Mouse (Mus musculus): ENCODE measurements around the gene Igsf9b.

Igsf9b gene

DNA sequence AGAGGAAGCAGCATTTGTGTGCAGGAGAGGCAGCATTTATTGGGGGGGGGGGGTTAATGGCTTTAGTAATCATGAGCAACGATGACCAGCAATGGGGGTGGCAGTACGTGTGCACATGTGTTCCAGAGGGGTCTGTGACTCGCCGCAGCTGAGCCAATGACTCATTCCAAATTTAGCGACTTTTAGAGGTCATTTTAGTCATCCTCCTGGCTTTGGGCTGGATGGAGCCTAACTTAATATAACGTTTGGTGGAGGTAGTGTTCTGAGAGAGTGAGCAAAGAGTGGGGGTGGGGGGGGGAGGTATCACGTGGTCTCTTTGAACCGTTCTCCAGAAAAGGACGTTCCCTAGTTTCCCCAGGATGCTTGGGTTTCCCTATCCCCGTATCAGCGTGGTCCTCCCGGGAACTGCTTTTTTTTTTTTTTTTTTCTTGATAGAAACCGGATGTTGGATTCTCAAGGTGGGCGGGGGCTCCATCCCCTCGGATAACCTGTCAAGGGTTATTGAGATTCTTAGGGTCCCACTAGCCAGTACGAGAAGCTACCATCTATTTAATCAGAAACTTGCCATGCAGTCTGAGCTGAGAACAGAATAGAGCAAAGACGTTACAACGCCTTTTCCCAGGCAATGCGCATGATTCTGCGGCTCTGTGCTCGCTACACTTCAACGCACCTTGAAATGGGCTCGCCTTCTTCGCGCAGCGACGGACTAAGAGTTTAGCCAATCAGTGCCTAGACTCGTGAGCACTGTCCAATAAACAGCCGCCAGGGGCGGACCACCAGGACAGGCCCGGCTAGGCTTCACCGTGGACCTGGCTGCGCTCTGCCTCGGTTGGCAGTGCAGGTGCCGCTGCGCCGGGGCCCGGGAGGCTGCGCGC, at the start of gene Igsf9b:
Gene Igsf9b (plus strand): TSS at position 794 of the 875 bp plus-strand sequence.
- peak; percentile 71 for DNase-seq (ENCODE audit: low spot score)

DNA sequence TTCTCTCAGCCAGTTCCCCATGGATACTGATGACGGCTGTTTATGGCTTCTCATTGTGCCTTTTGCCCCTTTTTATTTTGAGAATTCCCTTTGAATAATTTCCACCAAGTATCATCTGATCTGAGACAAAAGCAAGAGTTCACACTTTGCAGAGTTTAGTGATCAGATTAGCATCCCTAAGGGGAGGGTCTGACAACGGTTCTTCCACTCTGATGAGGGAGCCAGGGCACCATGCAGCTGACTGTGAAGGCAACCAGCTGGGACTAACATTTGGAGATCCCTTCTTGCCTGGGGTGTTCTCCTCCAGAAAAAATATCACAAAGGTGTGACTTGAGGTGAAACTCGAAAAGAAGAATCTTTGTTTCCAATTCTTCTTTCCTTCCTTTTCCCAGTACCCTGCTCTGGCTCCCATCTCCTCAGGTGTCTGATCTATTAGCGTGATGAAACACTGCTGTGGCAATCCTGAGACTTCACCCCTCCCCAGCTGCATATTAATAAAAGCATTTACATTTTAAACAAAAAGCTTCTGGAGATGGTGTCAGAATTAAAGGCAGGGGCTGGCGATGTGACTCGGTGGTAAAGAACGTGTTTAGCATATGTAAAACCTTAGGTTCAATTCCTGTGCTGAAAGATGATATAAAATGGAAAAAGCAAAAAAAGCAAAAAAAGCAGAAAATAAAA, 46.8 kb upstream of the Igsf9b start:
- no peak for DNase-seq (ENCODE audit: low spot score)

DNA sequence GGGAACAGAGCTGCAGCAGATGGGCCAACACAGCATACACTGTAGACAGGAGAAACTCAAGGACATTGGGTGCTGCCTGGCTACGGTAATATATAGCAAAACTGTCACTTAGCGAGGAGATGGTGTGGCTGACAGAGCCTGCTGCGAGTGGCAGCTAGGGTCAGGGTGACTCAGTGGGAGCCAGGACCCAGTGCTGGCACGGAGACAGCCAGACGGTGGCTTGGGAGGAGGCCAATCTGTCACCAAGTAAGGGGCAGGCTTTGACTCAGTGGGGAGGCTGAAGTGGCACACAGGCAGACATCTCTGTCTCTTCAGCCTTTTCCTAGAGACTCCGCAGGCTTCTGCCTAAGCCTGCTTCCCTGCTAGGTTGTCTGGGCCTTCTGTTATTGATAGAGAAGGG, 42.5 kb upstream of the Igsf9b start:
- DNase-seq (ENCODE audit: low spot score), result no peak

- no peak for DNase-seq (ENCODE audit: low spot score)
Measured at GRCm38 (mm10) chr9:27260378-27260947, 38.5 kb upstream of the Igsf9b start.

DNA sequence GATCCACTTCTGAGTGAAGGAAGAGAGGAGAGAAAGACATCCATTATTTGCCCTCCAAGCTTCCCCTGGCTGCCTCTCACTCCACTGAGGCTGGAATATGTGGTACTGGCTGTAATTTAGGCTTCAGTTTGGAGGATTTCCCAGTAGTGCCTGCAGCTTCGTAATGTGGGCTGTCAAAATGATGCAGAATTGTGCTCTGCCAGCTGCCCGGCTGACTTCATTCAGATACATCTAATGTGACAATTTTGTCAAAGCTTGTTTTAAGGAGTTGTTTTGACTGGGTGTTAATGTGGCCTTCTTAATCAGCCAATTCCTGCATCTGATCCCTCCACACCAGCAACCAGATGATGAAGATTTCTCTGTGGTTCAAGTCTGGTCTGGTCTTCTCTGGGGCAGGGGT, 37.1 kb upstream of the Igsf9b start:
- no peak for DNase-seq (ENCODE audit: low spot score)

GRCm38 (mm10) chr9:27265009-27265408, 34.0 kb upstream of the Igsf9b start:
- DNase-seq (ENCODE audit: low spot score), result no peak

GRCm38 (mm10) chr9:27267878-27268277, 31.1 kb upstream of the Igsf9b start:
- no peak for DNase-seq (ENCODE audit: low spot score)

- no peak for DNase-seq (ENCODE audit: low spot score)
Measured at GRCm38 (mm10) chr9:27268493-27268892, 30.5 kb upstream of the Igsf9b start.

DNA sequence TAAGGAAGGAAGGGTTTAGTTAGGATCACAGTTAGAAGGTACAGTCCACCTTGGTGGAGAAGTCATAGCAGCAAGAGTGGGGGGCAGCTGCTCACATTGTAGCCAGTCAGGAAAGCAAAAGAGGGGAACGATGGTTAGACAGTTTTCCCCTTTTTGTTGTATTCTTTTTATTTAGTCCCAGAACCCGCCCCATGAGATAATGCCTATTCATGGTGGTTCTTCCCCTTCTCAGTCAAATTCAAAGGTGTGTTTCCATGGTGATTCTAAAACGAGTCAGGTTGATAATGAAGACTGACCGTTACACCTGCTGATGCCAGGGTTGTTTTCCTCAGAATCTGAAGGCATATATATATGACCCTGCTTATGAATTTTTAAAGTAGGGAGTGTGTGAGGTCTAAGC, 29.7 kb upstream of the Igsf9b start:
- no peak for DNase-seq (ENCODE audit: low spot score)

DNA sequence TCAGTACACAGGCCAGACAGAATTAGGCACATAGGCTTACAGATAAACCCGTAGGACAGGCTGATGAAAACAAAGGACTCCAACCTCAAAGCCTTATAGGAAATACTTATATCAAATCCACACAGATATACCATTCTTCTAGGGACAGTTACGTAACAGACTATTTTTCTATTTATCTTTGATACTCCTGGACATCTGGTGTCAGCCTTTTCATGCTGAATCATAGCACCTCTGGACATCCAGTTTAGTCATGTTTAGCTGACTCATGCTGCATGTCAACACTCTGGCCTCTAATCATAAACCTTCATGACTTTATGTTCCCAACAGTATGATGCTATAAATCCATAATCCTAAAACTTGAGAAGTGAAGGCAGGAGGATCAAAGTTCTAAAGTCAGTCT, 29.1 kb upstream of the Igsf9b start:
- no peak for DNase-seq (ENCODE audit: low spot score)

DNA sequence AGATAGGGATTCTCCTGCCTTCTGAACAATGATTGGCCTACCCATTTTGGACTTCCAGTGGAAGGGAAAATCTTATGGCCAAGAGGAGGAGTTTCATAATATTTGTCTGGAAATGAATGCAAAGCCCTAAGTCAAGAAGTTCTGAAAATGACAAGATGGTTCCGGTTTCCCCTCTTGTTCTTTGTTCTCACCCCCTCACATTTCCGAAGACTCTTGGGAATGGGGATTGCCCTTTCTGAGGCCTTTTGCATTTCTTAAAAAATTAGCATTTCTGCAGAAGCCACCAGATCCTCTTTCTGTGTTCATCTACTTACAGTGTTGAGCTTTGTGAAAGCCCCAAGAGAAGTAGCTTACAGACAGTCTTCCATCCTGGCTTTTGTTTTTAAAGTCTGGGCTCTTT, 27.1 kb upstream of the Igsf9b start:
- no peak for DNase-seq (ENCODE audit: low spot score)

- no peak for DNase-seq (ENCODE audit: low spot score)
Measured at GRCm38 (mm10) chr9:27272858-27273257, 26.1 kb upstream of the Igsf9b start.

GRCm38 (mm10) chr9:27276282-27276839, 22.6 kb upstream of the Igsf9b start:
- DNase-seq (ENCODE audit: low spot score), result no peak

- no peak for DNase-seq (ENCODE audit: low spot score)
Measured at GRCm38 (mm10) chr9:27277401-27278087, 21.5 kb upstream of the Igsf9b start.

GRCm38 (mm10) chr9:27279041-27279440, 20.0 kb upstream of the Igsf9b start:
- DNase-seq (ENCODE audit: low spot score), result no peak

GRCm38 (mm10) chr9:27280976-27281375, 18.0 kb upstream of the Igsf9b start:
- DNase-seq (ENCODE audit: low spot score), result no peak

- DNase-seq (ENCODE audit: low spot score), result no peak
Measured at GRCm38 (mm10) chr9:27285719-27286249, 13.2 kb upstream of the Igsf9b start.

GRCm38 (mm10) chr9:27286296-27286695, 12.7 kb upstream of the Igsf9b start:
- DNase-seq (ENCODE audit: low spot score), result no peak

DNA sequence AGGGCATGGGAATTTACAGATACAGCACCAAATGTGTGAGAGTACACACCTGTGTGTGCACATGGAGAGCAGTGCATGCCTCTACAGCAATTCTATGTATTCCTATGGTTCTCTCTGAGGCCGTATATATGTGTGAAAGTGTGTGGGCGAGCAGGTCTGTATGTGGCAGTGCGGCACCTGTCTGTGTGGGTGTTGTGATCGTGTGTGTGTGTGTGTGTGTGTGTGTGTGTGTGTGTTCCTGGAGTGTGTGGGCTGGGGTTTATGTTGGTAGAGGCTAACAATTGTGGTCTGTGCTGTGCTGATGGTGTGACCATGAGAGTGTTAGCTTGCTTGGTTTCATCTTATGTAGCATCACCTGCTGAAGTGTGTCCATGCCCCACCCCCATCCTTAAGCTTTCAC, 12.1 kb upstream of the Igsf9b start:
- no peak for DNase-seq (ENCODE audit: low spot score)

GRCm38 (mm10) chr9:27287419-27287818, 11.6 kb upstream of the Igsf9b start:
- no peak for DNase-seq (ENCODE audit: low spot score)

DNA sequence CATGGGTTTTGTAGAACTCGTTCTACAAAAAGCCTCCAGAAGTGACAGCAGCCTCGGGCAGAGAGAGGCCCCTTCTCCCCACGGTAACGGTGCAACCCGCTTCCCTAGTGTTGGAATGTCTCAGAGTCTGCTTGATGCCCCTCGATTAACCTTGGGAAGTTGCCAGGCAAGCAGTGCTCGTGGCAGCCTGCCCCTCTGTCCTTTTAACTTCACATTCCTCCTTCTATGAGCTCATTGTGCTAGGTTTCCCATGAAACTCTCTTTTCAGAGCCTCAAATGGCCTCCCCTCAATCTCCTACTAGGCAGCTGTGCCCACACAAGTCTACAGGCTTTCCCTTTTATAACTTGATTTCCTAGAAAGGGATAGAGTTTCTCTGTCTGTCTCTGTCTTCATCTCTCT, 10.6 kb upstream of the Igsf9b start:
- DNase-seq (ENCODE audit: low spot score), result no peak
